Mouse (Mus musculus) left cerebral cortex, postnatal 25 days (tissue): ENCODE measurements around the gene Kmt2d. TPM values are rescaled to one million over a fixed set of nuclear protein-coding genes. Genes with fewer than 3 reads are reported as not detected.
"Not testable (repeated sequence)": the region's sequence is repeated elsewhere in the genome, so short reads cannot be mapped to it uniquely, and the experiment has no call there.

ENCODE experiments used
- DNase-seq, 2 experiments: peaks; one replicate each; pipeline ENCODE4 v3.0.0; 2022; ENCODE audit warnings: low spot score in 2 of 2, mixed read lengths in 1 of 2
- intact Hi-C: fragments of 180-260 bp; cut with DNase I; formaldehyde crosslinking; loops from one replicate; pipeline ENCODE4 v1.15.1; 2025
- total RNA-seq, 2 experiments: library from RNA; stranded (reverse); gene quantifications; 2 replicates each; pipeline ENCODE4 v1.2.3; 2021

Gene Kmt2d
- total RNA-seq: 10 to 100 TPM; 78.0 to 80.2 TPM

DNA sequence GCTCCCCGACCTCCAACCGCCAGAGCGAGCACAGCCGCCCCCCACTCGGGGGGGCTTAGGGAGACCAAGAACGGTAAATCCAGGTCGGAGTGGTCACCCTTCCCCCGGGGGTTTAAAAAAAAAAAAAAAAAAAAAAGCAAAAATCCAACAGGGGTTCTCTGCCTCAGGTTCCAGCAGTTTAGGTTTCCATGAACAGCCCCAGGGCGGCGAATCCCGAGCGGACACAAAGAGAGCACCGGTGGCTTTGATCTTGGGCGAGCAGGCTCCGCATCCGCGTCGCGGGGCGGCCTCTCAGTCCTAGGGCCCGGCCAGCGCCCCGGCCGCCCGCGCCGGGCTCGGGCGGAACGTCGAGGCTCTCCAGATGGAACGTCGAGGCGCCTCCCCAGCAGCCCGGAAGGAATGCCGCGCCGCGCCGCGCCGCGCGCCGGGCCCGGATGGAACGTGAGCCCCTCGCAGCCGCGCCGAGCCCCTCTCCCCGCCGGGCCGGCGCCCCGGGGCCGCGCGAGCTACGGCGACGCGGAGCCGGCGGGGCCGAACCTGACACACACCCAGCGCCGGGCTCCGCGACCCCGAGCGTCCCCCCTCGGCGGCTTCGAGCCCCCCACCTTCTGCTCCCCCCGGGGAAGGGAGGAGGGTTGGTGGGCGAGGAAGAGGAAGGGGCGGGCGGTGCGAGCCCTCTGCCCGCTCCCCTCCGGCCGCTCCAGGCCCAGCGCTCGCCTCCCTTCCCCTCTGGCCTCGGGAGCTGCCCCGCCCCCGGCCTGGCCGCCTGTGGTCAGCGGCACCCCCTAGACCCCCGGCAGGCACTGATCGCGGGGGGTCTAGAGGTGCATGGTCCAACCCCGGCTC is at the start of gene Kmt2d:
Kmt2d (minus strand) TSS at position 135 of the 846 bp plus-strand sequence.
- no peak for DNase-seq
- intact Hi-C loops: no loop called here

DNA sequence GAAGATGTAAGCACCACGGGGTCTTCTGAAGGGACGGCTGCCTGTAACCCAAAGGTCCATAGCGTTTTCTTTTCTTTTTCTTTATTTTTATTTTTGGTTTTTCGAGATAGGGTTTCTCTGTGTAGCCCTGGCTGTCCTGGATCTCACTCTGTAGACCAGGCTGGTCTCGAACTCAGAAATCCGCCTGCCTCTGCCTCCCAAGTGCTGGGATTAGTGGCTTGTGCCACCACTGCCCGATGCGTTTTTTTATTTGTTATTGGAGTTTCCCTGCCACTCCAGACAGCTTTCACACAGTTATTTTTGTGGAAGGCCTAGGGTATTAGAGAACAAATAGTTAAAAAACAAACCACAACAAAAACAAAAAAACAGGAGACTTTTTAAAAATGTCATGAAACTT is 47.5 kb upstream of the Kmt2d start:
- intact Hi-C loops: loop anchor here (2.0 kb wide), 1 partner anchor 38 kb away; no protein-coding TSS in a partner anchor
- DNase-seq: not testable (repeated sequence)

DNA sequence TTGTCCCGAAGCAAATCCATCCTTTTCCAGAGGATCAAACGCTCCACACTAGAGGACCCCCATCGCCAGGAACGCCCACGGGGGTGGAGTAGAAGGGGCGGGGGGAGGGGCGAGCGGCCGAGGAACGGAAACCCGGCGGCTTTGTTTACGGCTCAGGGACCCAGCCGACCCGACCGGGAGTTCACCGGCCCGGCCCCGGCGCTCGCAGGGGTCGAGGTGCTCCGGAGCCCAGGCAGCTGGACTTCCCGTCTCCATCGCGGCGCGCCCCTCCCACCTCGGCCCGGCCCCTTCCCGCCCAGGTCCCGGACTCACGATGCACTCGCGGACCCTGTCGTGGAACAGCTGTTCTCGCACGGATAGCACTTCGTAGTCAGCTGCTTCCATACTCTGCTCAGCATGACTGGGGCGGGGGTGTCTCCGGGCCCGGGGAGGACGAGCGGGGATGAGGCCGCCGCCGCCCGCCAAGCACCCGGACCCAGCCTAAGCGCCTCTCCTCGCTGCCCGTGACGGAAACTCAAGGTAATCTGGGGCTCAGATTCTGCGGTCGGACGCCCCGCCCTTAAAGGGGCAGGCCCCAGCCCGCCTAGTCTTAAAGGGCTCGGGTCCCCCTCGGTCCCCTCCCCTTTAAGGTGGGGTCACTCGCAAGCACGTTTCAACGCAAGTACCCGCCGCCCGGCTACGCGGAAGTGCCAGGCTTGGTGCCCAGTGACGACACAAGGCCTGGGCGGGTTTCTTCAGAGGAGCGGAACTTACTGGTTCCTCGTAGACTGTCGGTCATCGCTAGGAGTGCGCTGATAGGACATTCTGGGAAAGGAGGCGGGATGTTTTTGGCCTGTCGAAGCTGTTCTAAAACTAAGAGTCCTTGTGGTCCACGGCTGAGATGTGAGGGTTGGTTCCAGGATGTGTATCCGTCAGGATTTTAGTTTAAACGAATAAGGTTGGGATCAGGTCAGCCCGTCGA is 46.8 kb upstream of the Kmt2d start, which contains the start of gene Lmbr1l:
Lmbr1l (minus strand) TSS at position 694 of the 961 bp plus-strand sequence.
- DNase-seq: peak; percentile 99 to 100
- intact Hi-C loops: loop anchor here (2.0 kb wide), 1 partner anchor 37 kb away; no protein-coding TSS in a partner anchor

DNA sequence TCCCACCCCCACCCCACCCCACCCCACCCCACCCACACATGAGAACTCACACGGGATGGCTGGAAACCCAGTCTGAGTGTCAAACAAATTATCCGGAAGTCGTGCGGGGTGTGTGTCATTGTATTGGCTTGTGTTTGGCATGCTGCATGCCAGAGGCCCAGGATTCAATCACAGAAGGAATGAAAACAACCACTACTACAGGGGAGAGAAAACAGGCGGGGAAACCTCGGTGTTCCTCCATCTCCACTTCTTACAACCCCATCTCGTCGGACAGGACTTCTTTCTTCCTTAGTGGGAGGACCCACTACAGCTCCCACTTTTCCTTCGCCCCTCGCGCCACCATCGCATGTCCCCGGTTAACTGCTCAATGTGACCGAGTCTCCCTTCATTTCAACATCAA is 46.1 kb upstream of the Kmt2d start:
- intact Hi-C loops: no loop called here
- no peak for DNase-seq

DNA sequence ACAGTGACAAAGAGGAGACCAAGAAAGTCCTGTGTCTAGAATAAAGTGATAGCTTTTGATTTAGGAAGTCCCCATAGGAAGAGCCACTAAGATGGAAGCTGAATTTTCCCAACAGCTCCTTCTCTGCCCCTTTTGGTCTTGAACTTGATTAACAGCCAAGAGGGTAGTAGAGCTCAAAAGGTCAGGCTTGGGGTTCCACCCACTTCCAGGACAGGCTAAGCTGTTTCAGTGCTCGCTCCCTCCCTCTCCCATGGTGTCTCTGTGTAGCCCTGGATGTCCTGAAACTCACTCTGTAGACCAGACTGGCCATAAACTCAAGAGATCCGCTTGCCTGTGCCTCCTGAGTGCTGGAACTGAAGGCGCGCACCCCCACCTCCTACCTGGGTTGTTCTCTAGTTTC is 45.0 kb upstream of the Kmt2d start:
- DNase-seq: no peak
- intact Hi-C loops: no loop called here

DNA sequence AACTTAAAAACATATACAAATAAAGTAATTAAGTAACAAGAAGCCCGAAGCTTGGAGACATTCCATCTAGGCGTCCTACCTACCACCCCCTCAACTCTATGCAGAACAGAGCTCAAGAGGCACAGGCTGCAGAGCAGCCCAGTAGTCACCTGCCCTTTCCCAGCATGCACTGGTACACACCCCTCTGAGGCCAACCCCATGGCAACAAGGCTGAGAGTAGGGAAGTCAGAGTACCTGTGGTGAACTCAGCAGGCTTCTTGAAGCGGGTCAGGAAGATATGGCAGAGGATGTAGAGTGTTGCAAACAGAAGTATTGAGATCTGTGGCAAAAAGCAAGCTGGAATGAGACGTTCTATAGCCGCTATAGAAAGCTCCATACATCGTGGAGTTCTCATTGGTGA is 43.9 kb upstream of the Kmt2d start:
- intact Hi-C loops: no loop called here
- no peak for DNase-seq

DNA sequence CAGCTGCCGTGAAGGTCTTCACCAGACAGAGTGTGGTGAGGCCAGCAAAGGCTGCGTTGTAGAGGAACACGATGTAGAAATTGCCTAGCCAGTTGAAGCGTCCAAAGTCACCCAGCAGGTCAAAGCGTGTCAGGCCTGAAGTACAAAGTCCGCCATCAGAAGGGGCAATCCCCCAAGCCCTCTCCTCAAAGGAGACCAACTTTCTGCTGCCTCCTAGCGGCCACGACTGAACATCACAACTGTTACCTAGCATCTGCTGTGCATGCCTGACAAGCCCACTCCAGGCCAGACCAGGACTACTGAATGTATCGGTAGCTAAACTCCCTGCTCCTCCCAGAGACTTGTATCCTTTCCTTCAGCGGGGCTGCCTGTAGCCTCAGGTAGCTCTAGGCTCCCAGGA is 33.7 kb upstream of the Kmt2d start:
- intact Hi-C loops: no loop called here
- DNase-seq: no peak

DNA sequence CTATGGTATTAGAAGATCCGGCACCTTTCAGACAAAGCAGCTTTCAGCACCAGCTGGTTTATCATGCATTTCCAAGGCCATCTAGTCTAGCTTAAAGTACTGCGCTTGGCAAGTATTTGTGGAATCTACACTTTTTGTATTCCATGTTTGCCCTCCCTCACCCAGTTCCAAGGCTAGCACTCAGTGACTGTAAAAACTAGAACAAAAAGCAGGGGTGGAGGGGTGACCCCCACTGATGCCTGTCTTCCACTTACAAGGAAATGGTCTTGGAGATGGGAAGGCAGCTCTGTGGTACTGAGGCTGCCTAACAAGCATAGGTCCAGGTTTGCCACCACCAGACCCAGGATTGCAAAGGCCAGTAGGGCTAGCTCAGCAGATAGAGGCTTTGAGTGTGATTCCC is 31.6 kb upstream of the Kmt2d start:
- intact Hi-C loops: no loop called here
- DNase-seq: no peak

DNA sequence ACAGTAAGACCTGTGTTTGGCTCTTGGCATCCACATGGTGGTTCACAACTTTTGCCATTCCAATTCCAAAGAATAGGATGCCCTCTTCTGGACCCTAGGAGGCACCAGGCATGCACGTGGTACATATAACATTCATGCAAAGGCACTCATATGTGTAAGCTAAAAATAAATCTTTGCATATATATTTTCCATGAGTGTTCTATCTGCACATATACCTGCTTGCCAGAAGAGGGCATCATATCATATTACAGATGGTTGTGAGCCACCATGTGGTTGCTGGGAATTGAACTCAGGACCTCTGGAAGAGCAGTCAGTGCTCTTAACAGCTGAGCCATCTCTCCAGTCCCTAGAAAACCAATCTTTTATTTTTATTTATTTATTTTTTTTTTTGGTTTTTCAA is 30.5 kb upstream of the Kmt2d start:
- no peak for DNase-seq
- intact Hi-C loops: no loop called here

DNA sequence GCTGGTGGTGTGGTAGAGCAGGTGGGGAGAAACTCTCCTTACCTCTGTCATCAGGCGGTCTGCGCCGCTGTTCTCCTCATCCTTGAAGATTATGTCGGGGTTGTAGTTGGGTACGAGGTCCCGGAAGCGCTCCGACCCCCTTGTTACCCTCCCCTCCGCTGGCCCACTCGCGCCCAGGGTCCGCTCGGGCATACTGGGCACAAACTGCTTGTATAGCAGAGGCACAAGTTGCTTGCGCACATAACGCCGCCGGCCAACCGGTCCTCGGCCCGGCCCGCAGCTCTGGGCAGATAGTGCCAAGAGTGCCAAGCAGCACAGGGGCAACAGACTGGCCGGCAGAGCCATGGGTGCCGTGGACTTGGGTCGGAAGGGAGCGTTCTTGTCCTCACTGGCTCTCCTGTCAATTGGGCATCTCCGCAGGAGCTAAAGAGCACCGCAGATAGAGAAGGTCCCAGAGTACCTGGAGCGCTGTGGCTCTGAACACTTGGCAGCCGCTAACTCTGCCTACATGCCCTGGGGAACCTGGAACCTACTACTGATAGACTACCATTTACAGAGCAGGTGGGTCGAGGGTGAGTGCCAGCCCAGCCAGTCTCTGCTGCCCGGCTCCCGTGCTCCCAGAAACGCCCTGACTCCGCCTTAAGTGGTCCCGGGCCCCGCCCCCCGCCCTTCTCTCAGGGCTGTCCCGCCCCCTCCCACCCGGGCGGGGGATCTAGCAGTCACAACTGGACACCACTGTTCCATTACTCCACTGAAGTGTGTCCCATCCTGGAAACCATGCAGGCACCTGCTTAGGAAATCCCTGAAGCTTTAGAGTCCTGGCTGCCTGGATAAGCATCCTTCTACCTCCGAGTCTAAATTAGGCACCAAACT is 27.2 kb upstream of the Kmt2d start, which contains the start of gene Dhh:
Dhh (minus strand) TSS at position 613 of the 873 bp plus-strand sequence.
- no peak for DNase-seq
- intact Hi-C loops: no loop called here

DNA sequence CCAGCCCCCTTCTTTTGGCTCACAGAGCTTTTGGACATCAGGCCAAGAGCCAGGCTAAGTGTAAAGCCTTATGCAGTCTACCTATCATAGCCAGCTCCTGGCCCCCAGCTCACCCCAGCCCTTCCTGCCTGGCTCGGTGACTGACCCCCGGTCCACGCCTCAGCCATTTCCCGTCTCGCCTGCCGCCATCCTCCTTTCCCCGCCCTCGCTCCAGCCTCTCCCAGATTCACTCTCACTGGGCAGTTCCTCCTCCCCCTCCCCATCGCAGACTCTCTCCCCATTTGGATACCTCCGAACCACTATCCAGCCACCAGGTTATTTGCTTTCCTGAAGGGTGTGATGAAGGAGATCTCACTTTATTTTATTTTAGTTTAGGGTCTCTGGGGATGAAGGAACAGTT is 26.5 kb upstream of the Kmt2d start:
- intact Hi-C loops: no loop called here
- DNase-seq: no peak

DNA sequence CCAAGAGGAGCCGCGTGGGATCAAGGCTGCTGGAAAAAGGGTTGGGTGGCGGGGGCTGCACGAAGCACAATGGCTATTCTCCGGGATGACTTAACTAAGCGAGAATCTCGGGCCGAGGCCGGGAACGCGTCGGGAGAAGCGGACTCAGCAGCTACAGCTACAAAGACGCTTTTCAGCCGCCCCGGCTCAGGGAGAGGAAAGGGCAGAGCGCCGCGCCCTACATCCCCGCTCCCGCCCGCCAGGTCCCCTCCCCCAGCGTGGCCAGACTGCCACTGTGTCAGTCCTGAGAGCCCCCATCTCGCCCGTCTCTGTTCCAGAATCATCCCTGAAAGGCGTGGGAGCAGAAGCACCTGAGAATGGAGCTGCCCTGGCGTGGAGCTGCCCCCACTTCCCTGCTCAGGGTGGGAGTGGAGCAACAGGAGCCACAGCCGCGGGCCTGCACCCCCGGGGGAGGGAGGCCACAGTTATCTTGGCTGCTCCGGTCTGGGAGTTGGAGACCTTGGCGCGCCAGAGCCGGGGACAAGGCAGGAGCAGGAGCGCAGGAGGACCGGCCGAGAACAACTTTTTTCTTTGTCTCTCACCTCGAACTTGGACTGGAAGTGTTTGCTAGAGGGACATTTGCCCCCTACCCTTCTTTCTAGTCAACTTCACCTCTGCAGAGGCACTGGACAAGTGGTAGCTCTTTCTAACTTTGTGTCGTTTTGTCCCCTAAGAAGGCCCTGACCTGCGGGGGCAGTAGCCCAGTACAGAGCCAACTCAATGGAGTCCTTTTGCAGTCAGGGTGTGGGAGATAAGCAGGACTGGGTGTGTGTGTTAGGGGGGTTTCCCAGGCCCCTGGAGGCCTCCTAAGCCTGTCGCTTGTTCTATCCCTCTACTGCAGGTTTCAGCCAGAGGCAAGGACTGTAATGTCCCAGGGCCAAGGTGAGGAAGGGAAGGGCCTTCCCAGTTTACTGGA is 24.9 kb upstream of the Kmt2d start:
- intact Hi-C loops: no loop called here
- DNase-seq: no peak

DNA sequence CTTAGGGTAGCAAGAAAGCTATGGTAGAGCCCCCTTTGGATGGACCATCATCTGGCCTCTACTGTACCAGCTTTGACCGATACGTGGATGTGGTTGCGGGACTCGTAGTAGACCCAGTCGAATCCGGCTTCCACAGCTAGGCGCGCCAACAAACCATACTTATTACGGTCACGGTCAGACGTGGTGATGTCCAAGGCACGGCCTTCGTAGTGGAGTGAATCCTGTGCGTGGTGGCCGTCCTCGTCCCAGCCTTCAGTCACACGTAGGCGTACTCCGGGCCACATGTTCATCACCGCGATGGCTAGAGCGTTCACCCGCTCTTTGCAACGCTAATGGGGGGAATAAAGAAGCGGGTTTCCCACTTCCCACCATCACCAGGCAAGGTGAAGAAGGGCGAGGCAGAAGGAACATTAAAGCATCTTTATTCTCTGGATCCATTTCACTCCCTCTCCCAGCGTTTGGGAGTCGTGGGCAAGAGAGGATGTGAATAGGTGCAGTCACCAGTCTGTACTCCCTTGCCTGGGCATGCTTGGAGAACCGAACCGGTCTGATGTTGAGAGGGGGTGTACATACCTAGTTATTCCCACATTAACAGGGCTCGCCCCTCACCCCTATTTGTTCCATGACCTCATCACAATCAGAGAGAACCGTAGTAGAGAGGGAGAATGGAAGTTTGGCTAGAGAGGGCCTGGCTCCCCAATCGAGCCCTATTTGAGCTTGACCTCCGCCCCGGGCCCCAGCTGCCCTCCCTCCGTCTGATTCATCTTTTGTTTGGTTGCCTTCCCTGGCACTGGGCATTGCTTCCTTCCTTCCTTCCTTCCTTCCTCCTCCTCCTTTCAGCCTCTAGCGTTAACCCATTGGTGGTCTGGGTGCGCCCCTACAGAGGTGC is 24.0 kb upstream of the Kmt2d start:
- intact Hi-C loops: no loop called here

DNA sequence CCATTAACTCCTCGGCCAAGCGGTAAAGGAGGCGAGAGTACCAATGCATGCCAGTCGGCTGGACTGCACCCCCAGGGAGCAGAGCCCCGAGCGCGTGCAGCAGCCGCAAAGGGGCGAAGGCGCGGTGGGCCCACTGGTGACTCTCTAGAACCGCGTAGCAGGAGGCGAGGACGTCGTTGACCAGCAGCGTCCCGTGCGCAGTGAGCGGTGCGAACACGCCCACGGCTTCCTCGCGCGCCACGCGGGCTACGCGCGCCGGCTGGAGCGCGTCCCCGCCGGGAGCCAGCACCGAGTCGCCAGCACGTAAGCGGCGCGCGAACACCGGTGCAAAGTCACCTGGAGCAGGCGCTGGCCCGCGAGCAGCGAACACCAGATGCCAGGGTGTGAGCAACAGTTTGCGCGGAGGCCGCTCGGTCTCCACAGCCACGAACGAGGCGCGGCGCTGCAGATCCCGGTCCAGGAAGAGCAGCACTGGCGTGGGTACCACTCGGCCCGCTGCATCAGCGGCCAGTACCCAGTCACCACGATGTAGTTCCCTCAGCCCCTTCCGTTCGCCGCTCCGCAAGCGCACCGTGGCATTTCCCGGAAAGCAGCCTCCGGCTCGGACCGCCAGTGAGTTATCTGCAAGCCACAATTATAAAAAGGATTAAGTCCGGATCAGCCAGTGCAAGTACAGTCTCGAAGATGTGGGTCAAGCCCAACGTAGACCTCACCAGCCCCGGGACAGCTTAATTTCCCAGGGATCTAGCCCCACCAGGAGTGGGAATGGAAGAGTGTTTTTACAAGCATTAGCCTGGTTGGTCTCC is 23.1 kb upstream of the Kmt2d start, which contains the start of gene Rhebl1:
Rhebl1 (minus strand) TSS at position 601 of the 806 bp plus-strand sequence.
- peak; percentile 49 to 59 for DNase-seq
- intact Hi-C loops: loop anchor here (2.0 kb wide), 1 partner anchor 35 kb away; no protein-coding TSS in a partner anchor

More for the DNA sequence above, 24.0 kb upstream of the Kmt2d start:
- DNase-seq: no peak

DNA sequence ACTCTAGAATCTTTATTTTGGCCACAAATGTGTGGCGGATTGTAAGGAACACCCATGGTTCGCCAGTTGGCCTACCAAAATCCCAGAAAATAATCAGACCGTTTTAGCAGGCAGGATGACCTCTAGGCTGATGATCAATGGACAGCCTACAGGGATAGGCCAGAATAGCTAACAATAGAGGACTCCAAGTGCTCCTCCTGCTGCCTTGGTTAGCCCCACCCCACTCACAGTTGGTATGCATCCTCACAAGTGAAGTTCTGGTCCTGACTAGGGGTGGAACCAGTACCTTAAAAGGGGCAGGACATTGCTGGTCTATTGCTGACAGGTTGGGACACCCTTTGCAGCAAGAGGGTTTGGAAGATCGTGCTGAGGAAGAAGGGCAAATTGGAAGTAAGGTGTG is 22.0 kb upstream of the Kmt2d start:
- intact Hi-C loops: loop anchor here (2.0 kb wide), 1 partner anchor 36 kb away; no protein-coding TSS in a partner anchor

More for the DNA sequence above, 22.0 kb upstream of the Kmt2d start:
- no peak for DNase-seq
